Mouse (Mus musculus) monocyte, adult 2 months (primary cell): Measurements from ENCODE around the gene Rbm5.

Experiments used
- DNase-seq, 2 experiments: peaks; one replicate each; pipeline ENCODE4 v3.0.0; 2022; ENCODE audit warnings: low spot score in 2 of 2, low read depth in 1 of 2

Rbm5 gene

GRCm38 (mm10) chr9:107701594-107701993 is 69.2 kb downstream of the Rbm5 start:
- DNase-seq = no peak

DNA sequence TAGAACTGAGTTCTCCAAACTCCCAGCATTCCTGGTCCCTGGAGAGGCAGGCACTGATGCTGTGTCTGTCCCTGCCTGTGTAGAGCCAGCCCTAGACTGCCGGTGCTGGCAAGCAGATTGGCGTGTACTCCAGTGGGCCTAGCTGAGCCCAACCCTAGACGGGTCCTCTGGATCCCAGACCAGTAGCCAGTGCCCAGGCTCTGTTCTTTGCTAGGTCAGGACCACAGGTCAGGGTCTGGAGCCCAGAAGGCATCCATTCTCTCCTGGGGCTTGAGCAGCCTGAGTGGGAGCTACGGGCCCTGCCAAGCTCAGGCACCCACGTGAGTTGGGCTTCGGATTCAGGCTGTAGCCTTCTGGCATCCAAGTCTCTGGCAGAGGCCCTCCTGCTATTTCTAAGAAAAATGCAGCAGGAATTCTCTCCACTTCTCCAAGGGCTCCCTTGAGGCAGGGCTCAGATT is 70.7 kb downstream of the Rbm5 start:
- DNase-seq = no peak

- no peak for DNase-seq
Observed at GRCm38 (mm10) chr9:107699376-107699980, 71.3 kb downstream of the Rbm5 start.

- no peak for DNase-seq
Observed at GRCm38 (mm10) chr9:107698611-107699190, 72.1 kb downstream of the Rbm5 start.

- DNase-seq = no peak
Observed at GRCm38 (mm10) chr9:107697811-107698521, 72.8 kb downstream of the Rbm5 start.

GRCm38 (mm10) chr9:107696845-107697610 is 73.8 kb downstream of the Rbm5 start:
- DNase-seq = no peak

- DNase-seq = no peak
Observed at GRCm38 (mm10) chr9:107696106-107696479, 74.7 kb downstream of the Rbm5 start.

DNA sequence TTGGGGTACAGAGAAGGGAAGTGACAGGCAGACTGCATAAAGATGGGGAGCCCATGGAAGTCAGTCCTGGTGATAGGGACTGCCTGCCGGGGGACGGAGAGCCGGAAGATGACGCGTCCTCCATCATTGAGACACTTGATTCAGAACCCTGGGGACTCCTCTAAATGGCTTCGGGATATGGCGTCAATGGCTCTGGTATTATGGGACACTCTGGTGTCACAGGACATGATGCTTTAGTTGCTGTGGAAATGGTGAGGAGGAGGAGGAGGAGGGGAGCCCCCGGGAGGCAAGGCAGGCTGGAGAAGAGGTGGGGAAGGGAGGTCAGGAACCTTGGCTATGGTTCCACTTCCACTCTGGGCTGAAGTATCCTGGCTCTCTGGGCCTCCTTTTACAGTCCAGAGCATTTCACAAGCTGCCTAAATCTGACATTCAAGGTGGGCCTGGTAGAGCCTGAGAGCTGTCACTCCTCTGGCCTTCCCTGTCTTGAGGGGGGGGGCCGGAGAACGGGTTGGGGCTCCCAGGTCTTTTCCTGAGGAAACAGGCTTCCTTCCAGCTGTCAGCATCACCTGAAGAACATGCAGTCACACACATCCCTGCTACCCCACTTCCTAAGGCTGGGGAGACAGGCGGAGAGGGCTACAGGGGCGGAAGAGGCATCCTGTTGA is 75.2 kb downstream of the Rbm5 start:
- no peak for DNase-seq

- no peak for DNase-seq
Observed at GRCm38 (mm10) chr9:107694627-107695026, 76.2 kb downstream of the Rbm5 start.

- no peak for DNase-seq
Observed at GRCm38 (mm10) chr9:107693433-107693987, 77.3 kb downstream of the Rbm5 start.

GRCm38 (mm10) chr9:107692785-107693184 is 78.0 kb downstream of the Rbm5 start:
- no peak for DNase-seq

DNA sequence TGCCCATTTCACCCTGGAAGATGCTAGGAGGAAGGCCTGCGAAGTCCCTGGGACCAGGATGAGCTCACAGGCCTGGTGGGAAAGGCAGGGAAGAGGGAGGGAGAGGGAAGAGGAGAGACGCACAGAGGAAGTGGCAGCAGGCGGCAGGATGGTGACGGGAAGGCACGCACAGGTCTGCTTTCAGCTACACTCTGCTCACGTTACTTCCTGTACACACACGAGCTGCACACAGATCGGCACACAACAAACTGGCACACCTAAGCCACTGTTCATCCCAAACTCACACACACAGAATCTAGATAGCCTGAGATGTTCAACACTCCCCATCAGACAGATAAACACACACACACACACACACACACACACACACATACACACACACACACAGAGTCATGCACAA is 80.4 kb downstream of the Rbm5 start:
- DNase-seq = no peak
